Mouse (Mus musculus) brain, embryonic 14.5 days (tissue): ENCODE data around the gene Tlk2.

Experiments used
- CTCF ChIP-seq: fragments of 200-500 bp; IDR thresholded peaks from 2 replicates; pipeline ENCODE4 v1.5.1; 2012; ENCODE audit warnings: inconsistent platforms, mild to moderate bottlenecking, moderate library complexity, borderline replicate concordance; ENCODE audit not compliant: insufficient read depth, insufficient read length; ENCODE audit errors: extremely low read depth
- POLR2A ChIP-seq: fragments of 200-500 bp; IDR thresholded peaks from 2 replicates; pipeline ENCODE4 v1.6.1; 2012; ENCODE audit warnings: mild to moderate bottlenecking, inconsistent platforms, borderline replicate concordance; ENCODE audit not compliant: poor library complexity, insufficient read depth, insufficient read length, severe bottlenecking; ENCODE audit errors: extremely low read depth

- TF ChIP-seq CTCF (no peak), POLR2A (no peak)
These were observed 82.5 kb downstream of the Tlk2 start for GRCm38 (mm10) chr11:105261116-105261515.
